8 mouse cellular contexts compared by ENCODE assay signal in the genomic region with DNA sequence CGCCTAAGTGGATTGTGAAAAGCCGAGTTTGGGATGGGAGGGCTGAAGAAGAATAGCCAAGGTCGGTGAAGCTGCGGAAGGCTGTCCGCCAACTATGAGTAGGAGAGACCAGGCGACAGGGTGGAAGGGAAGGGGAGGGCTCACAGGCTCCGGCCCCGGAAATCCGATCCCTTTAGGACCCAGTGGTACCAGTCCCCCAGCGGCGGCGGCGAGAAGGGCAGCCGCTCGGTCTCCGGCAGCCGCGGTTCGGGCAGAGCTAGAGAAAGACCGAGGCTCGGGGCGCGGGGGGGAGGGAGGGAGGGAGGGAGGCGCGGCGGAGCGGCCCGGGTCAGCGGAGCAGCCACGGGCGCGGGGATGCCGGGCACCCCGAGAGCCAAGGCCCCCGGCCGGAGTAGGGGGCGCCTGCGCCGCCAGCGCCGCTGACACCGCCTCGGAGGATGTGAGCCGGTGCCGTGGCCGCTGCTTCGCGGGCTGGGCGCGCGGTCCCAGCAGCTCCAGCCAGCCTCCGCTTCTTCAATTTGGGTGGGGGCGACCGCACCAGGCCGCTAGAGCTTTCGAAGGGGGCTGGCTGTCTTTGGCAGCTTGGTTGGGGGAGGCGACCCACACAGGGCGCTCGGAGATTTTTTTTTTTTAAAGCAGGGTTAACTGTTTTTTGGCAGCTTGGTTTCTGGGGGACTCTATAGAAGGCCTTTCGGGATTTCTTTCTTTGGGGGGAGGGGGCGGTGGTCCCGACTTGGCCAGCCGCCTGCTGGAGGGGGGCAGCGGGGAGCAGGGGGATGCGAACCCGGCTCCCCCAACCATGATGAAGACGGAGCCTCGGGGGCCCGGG. TPM values are rescaled to one million over a fixed set of nuclear protein-coding genes. Genes with fewer than 3 reads are reported as not detected.
DNase-seq lines count a peak whose midpoint lies in the region; ATAC-seq and TF ChIP-seq lines count a peak whose summit lies in the region.

Gene Ppp1r9b (plus strand): TSS at position 287 of the 829 bp plus-strand sequence.

- peak; percentile 69; the same call in 1 of the 2 replicates for TF ChIP-seq POLR2A in lung, adult 2 months (IDR thresholded peaks at IDR 0.05; ENCODE audit: borderline replicate concordance, extremely low read depth, low read depth, low read length)

- H3K27me3 ChIP-seq in forebrain, embryonic 14.5 days (replicated peaks; ENCODE audit: control insufficient read depth, insufficient read depth, low read length), result no peaks in the 10 kb centered on the region
- no peaks in the 10 kb centered on the region for H3K27me3 ChIP-seq in neural tube, embryonic 15.5 days (replicated peaks)

- H3K4me3 ChIP-seq in ES-E14 (ENCODE audit: insufficient read depth in 1 of 2, low read depth in 1 of 2, low read length in 2 of 2, poor library complexity in 1 of 2, severe bottlenecking in 1 of 2), result peak within 1 kb of the TSS; percentile 81 to 89
- peak within 1 kb of the TSS; percentile 86 for H3K4me3 ChIP-seq in forebrain, embryonic 14.5 days (ENCODE audit: low read depth, low read length)
- peak within 1 kb of the TSS; percentile 79 for H3K4me3 ChIP-seq in lung, adult 2 months (replicated peaks; ENCODE audit: extremely low read depth, low read depth, low read length)
- H3K4me3 ChIP-seq in neural tube, embryonic 15.5 days (replicated peaks), result peak within 1 kb of the TSS; percentile 89

- peak within 1 kb of the TSS; percentile 99 for H3K4me2 ChIP-seq in forebrain, embryonic 14.5 days (ENCODE audit: low read length)
- H3K4me2 ChIP-seq in neural tube, embryonic 15.5 days, result peak within 1 kb of the TSS; percentile 91

- H3K9me3 ChIP-seq in ES-E14 (ENCODE audit: control insufficient read depth, insufficient read depth, low read depth, low read length), result no peaks in the 10 kb centered on the region
- H3K9me3 ChIP-seq in forebrain, embryonic 14.5 days (replicated peaks; ENCODE audit: control insufficient read depth, low read length), result no peaks in the 10 kb centered on the region
- H3K9me3 ChIP-seq in neural tube, embryonic 15.5 days (replicated peaks), result no peaks in the 10 kb centered on the region

- intact Hi-C loops in heart, postnatal 10 days (cut with DNase I), result no loop called here

- peak; percentile 43 for TF ChIP-seq CTCF in lung, adult 2 months (IDR thresholded peaks at IDR 0.05; ENCODE audit: insufficient read depth, low read length)

- no peaks in the 10 kb centered on the region; the same call in 1 of the 2 replicates for H3K36me3 ChIP-seq in ES-E14 (ENCODE audit: control insufficient read depth, insufficient read depth, low read length, poor library complexity, severe bottlenecking)
- 0 out of 2 replicates have a peak, but pooled peaks cover 13% of the 10 kb centered on the region for H3K36me3 ChIP-seq in forebrain, embryonic 14.5 days (ENCODE audit: control insufficient read depth, insufficient read depth, low read length)
- no peaks in the 10 kb centered on the region for H3K36me3 ChIP-seq in neural tube, embryonic 15.5 days

- peaks cover 3 to 35% of the 10 kb centered on the region in 2 experiments; a peak in 3 of 4 replicates for H3K4me1 ChIP-seq in ES-E14 (ENCODE audit: control insufficient read depth in 2 of 2, insufficient read depth in 2 of 2, low read length in 2 of 2, poor library complexity in 1 of 2)
- H3K4me1 ChIP-seq in forebrain, embryonic 14.5 days (ENCODE audit: control insufficient read depth, insufficient read depth, low read length), result peaks cover 45% of the 10 kb centered on the region
- H3K4me1 ChIP-seq in lung, adult 2 months (ENCODE audit: control insufficient read depth, insufficient read depth, low read length), result peaks cover 11% of the 10 kb centered on the region
- peaks cover 71% of the 10 kb centered on the region for H3K4me1 ChIP-seq in neural tube, embryonic 15.5 days

- peak; percentile 88 for ATAC-seq in forebrain, embryonic 14.5 days
- ATAC-seq in neural tube, embryonic 15.5 days (ENCODE audit: low FRiP score), result peak; percentile 77

- DNase-seq in ES-E14 (ENCODE audit: low read depth, low spot score), result peak; percentile 74
- peak; percentile 89 for DNase-seq in cerebellum, adult 11 months
- peak; percentile 93 for DNase-seq in forebrain, embryonic 14.5 days (ENCODE audit: low spot score)
- peak; percentile 96 for DNase-seq in heart, postnatal 10 days
- DNase-seq in large intestine, adult 2 months (ENCODE audit: low read depth, low spot score), result no peak
- peak; percentile 91 for DNase-seq in lung, adult 2 months
- peak; percentile 94 for DNase-seq in testis, postnatal 10 days (ENCODE audit: low spot score)

- WGBS in forebrain, embryonic 14.5 days, result under 1% methylated on average over 66 of the region's 69 CpGs
- WGBS in large intestine, adult 2 months, result under 1% methylated on average over 65 of the region's 69 CpGs
- WGBS in lung, adult 2 months, result under 1% methylated on average over 52 of the region's 69 CpGs
- 0% methylated on average over 42 of the region's 69 CpGs for WGBS in neural tube, embryonic 15.5 days

- H3K9ac ChIP-seq in ES-E14 (ENCODE audit: insufficient read depth, low read depth, low read length, poor library complexity, severe bottlenecking), result peak within 1 kb of the TSS; percentile 79
- H3K9ac ChIP-seq in forebrain, embryonic 14.5 days (ENCODE audit: low read length), result peak within 1 kb of the TSS; percentile 94
- peak within 1 kb of the TSS; percentile 99 for H3K9ac ChIP-seq in neural tube, embryonic 15.5 days (replicated peaks)

- H3K27ac ChIP-seq in ES-E14 (ENCODE audit: insufficient read depth, low read depth, low read length, poor library complexity, severe bottlenecking), result peak within 1 kb of the TSS; percentile 53; the same call in 1 of the 2 replicates
- H3K27ac ChIP-seq in forebrain, embryonic 14.5 days (ENCODE audit: low read depth, low read length), result peak within 1 kb of the TSS; percentile 94
- peak within 1 kb of the TSS; percentile 96 for H3K27ac ChIP-seq in neural tube, embryonic 15.5 days (replicated peaks)

- in situ Hi-C loops in ES-E14 (cut with MboI; ENCODE audit: low sequenced_read_pairs in 2 of 2, unreplicated experiment in 2 of 2), result no loop called here

TF ChIP-seq in ES-E14, 5 proteins besides CTCF, POLR2A, EP300 and RAD21:
- TF ChIP-seq HCFC1 (IDR thresholded peaks at IDR 0.05; ENCODE audit: borderline replicate concordance, insufficient read depth, low read length) (0 out of 2 replicates have a peak, but pooled peaks have one; percentile 44), CHD2 (IDR thresholded peaks at IDR 0.05; ENCODE audit: low read depth, low read length) (no peak)

RNA-seq across cellular contexts. Expression of gene Ppp1r9b, which starts in this region (rescaled TPM):
- total RNA-seq in ES-E14 (2012; rRNA removed), result 29.5 and 32.6 TPM in 2 replicates
- polyA plus RNA-seq in forebrain, embryonic 14.5 days (2014; fragmentation: Nextera tagmentation; extraction: Ambion mirVana), result 20.8 and 21.8 TPM in 2 replicates
- 10 to 100 TPM; 51.3 to 58.5 TPM for total RNA-seq in heart, postnatal 10 days (2021)
- polyA plus RNA-seq in large intestine, adult 2 months (2012; rRNA removed), result 18.9 and 20.0 TPM in 2 replicates
- polyA plus RNA-seq in lung, adult 2 months (2012; rRNA removed), result 58.7 and 67.7 TPM in 2 replicates
- 18.8 TPM in 2 replicates for polyA plus RNA-seq in neural tube, embryonic 15.5 days (2015; fragmentation: Nextera tagmentation; extraction: Ambion mirVana)
